Mouse (Mus musculus) hindbrain, embryonic 12.5 days (tissue): ENCODE results near the gene Ank. TPM values are rescaled to one million over a fixed set of nuclear protein-coding genes. Genes with fewer than 3 reads are reported as not detected.
A peak's percentile ranks its signal among the peaks of the same experiment; 100 is the strongest.

Experiments
- ATAC-seq: fragments of 200-750 bp; cut with Nextera tagmentation; 2 replicates; pipeline ENCODE4 v1.8.0; 2017; ENCODE audit warnings: moderate TSS enrichment; ENCODE audit not compliant: low FRiP score
- H3K27ac ChIP-seq: fragments of 300-500 bp; sonication (generic); 2 replicates; pipeline ENCODE4 v1.5.1; 2016; ENCODE audit warnings: mild to moderate bottlenecking
- H3K27me3 ChIP-seq: fragments of 300-500 bp; sonication (generic); 2 replicates; pipeline ENCODE4 v1.6.1; 2016; ENCODE audit warnings: mild to moderate bottlenecking
- H3K36me3 ChIP-seq: fragments of 300-500 bp; sonication (generic); 2 replicates; pipeline ENCODE4 v1.6.1; 2016; ENCODE audit warnings: mild to moderate bottlenecking
- H3K4me1 ChIP-seq: fragments of 300-500 bp; sonication (generic); 2 replicates; pipeline ENCODE4 v1.6.1; 2016
- H3K4me2 ChIP-seq: fragments of 300-500 bp; sonication (generic); replicated peaks from 2 replicates; pipeline ENCODE4 v1.6.1; 2016; ENCODE audit warnings: mild to moderate bottlenecking
- H3K4me3 ChIP-seq: fragments of 300-500 bp; sonication (generic); 2 replicates; pipeline ENCODE4 v1.5.1; 2016; ENCODE audit warnings: mild to moderate bottlenecking
- H3K9ac ChIP-seq: fragments of 300-500 bp; sonication (generic); 2 replicates; pipeline ENCODE4 v1.6.1; 2016; ENCODE audit warnings: mild to moderate bottlenecking, moderate library complexity
- H3K9me3 ChIP-seq: fragments of 300-500 bp; sonication (generic); replicated peaks from 2 replicates; pipeline ENCODE4 v1.6.1; 2016; ENCODE audit warnings: mild to moderate bottlenecking
- WGBS: fragments of 180-500 bp; shearing (Covaris S2); methylation state at CpG from one replicate; pipeline ENCODE4 v1.1.7; 2016; 5-methylcytosine and 5-hydroxymethylcytosine counted together
- polyA plus RNA-seq: library from polyadenylated mRNA; unstranded; fragments of >200 nt; fragmentation: Nextera tagmentation; extraction: Ambion mirVana; gene quantifications from 2 replicates; pipeline ENCODE4 v1.2.1, GENCODE M21; 2016

The Ank gene
- polyA plus RNA-seq, 1 experiment from 2014 or later, result 15.2 TPM

DNA sequence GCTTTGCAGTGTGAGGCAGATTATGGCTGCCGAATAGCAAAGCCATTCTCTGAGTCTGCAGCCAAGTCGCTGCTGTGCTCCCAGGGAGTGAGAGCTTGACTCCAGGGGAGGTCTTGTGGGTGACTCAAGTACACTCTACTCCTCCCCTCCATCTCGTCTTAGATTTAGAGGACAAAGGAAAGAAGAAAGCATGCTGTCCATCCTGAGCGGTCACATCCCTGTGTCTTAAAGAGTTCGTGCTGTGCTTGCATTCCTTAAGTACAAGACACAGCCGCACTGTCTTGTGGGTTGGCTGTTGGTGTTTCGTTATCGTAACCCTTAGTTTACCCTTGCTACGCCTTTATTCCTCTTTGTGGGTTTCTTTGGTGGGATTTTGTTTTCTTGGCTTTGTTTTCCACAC lies 24.2 kb downstream of the Ank start:
- H3K9me3 ChIP-seq, result no peaks in the 10 kb centered on the region
- peaks cover 65% of the 10 kb centered on the region for H3K4me1 ChIP-seq
- no peaks in the 10 kb centered on the region for H3K36me3 ChIP-seq
- no peak overlapping the region for H3K9ac ChIP-seq
- no peak overlapping the region for H3K27ac ChIP-seq
- H3K4me2 ChIP-seq, result no peak overlapping the region
- H3K4me3 ChIP-seq, result no peak overlapping the region
- no peaks in the 10 kb centered on the region for H3K27me3 ChIP-seq
- 65% methylated on average over 9 of the region's 9 CpGs for WGBS
- no peak for ATAC-seq

DNA sequence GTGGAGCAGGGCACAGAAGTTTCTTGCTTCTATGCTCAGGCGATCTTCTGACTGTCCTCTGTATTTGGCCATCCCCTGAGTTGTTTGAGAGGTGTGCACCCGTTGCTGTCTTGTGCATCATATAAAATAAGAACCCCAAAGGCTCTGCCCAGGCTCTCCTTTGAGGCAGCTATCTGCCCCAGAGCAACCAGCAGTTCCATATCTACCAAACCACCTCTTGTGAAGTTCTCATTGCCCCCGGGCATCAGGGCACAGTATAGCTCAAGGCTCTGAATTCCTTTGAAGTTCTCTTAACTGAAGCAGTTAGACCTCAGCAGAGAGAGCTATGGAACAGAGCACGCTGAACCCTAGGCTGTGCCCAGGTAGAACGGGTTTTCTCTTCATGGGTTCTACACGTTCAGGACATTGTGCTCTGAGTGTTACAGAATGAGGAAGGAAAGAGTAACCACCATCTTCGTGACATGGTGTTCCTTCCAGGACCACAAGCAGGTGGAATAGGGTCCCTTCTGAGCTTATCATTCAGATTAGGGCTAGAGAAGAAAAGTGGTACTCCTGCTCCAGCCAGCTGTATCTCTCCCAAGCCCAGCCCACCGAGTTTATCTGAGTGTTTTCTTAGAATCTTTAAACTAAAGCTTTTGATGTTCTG lies 25.1 kb downstream of the Ank start:
- 91% methylated on average over 8 of the region's 8 CpGs for WGBS

DNA sequence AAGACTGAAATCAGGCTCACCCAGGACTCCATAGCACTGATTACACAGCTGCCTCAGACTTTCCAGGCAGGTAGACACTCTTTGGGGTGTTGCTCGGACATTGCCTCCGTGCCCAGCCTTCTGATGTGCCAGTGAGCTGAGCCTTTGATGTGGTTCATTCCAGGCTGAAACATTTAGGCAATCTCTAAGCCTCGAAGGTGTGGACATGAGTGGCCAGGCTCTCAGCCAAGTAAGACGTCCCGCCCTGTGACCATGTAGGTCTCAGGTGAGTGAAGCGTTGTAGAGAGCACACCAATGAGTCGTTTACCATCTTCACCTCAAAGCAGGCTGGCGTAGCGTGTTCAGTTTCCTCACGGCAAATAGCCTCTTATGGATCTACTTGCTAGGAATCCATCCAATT lies 25.7 kb downstream of the Ank start:
- Histone ChIP-seq H3K36me3 (no peaks in the 10 kb centered on the region), H3K9ac (no peak overlapping the region), H3K4me3 (no peak overlapping the region), H3K27ac (no peak overlapping the region), H3K4me1 (peaks cover 64% of the 10 kb centered on the region), H3K27me3 (no peaks in the 10 kb centered on the region), H3K4me2 (no peak overlapping the region), H3K9me3 (no peaks in the 10 kb centered on the region)
- whole genome bisulfite sequencing, result 92% methylated on average over 10 of the region's 10 CpGs
- ATAC-seq, result no peak

More for the DNA sequence above, 25.1 kb downstream of the Ank start:
- Histone ChIP-seq H3K36me3 (no peaks in the 10 kb centered on the region), H3K4me1 (peaks cover 64% of the 10 kb centered on the region), H3K4me3 (no peak overlapping the region), H3K27ac (no peak overlapping the region), H3K4me2 (no peak overlapping the region), H3K27me3 (no peaks in the 10 kb centered on the region), H3K9me3 (no peaks in the 10 kb centered on the region), H3K9ac (no peak overlapping the region)
- no peak for ATAC-seq

DNA sequence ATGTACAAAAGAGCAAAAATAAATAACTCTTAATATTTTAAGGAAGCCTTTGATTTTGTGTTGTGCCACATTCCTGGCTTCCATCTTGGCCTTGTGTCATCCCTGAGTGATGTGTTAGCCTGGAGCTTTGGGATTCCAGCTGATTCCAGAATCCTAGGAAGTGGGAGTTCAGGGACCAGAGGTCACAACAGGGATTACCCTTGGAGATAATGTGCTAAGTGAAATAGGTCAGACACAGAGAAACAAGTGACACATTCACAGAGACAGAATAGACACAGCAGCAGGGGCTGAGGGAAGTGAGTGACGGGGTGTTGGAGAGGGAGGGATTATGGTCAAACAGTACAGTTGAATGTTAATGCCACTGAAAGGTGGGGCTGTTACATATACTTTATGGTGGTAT lies 26.3 kb downstream of the Ank start:
- no peak overlapping the region for H3K4me2 ChIP-seq
- no peak overlapping the region for H3K9ac ChIP-seq
- no peak for ATAC-seq
- WGBS, result 65% methylated on average over 1 of the region's 1 CpGs
- H3K9me3 ChIP-seq, result no peaks in the 10 kb centered on the region
- H3K27ac ChIP-seq, result no peak overlapping the region
- H3K27me3 ChIP-seq, result no peaks in the 10 kb centered on the region
- H3K4me1 ChIP-seq, result peaks cover 63% of the 10 kb centered on the region
- H3K4me3 ChIP-seq, result no peak overlapping the region
- no peaks in the 10 kb centered on the region for H3K36me3 ChIP-seq

DNA sequence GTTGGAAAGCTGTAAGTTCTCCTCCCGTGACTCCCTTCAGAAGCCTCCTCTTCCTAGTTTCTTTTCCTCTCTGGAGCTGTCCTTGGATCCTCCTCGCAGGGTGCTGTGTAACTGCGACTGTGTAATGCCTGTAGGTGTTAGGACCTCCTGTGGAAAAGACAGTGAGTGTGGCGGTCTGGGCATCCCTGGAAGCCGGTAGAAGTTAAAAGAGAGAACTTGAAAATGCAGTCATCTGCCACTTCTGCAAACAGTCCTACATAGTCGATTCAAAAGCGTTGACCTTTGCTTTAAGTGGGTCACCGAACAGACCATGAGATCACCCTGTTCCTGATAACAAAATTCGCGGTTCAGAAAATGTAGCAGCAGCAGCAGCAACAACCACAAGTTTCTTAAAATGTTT lies 27.0 kb downstream of the Ank start:
- no peaks in the 10 kb centered on the region for H3K36me3 ChIP-seq
- no peak overlapping the region for H3K27ac ChIP-seq
- H3K9me3 ChIP-seq, result no peaks in the 10 kb centered on the region
- H3K4me1 ChIP-seq, result peaks cover 56% of the 10 kb centered on the region
- no peak overlapping the region for H3K4me2 ChIP-seq
- no peak overlapping the region for H3K4me3 ChIP-seq
- H3K27me3 ChIP-seq, result no peaks in the 10 kb centered on the region
- WGBS, result 33% methylated on average over 10 of the region's 10 CpGs
- no peak for ATAC-seq
- H3K9ac ChIP-seq, result no peak overlapping the region

DNA sequence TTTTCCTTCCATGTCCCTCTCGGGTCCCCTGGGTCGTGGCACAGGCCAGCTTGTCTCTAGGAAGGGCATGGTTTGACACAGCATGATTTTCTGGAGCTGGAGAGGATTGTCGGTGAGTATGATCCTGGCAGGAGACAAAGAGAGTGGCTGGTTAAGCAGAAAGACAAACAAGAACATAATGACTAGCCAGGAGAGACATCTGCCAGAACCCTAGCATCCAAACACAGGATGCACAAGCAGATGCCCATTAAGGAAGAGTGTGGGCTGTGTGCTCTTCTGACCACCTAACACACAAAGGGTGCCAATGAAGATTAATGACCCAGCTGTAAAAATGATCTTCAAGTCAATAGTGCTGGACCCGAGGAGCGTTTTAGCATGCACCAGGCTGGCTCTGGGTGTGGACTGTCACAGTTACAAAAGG lies 29.5 kb downstream of the Ank start:
- H3K27ac ChIP-seq, result peak overlapping the region; percentile 77
- no peaks in the 10 kb centered on the region for H3K27me3 ChIP-seq
- WGBS, result 22% methylated on average over 5 of the region's 5 CpGs
- H3K9me3 ChIP-seq, result no peaks in the 10 kb centered on the region
- ATAC-seq, result peak; percentile 47; the same call in 1 of the 2 replicates
- peaks cover 45% of the 10 kb centered on the region for H3K4me1 ChIP-seq
- no peak overlapping the region for H3K4me3 ChIP-seq
- no peaks in the 10 kb centered on the region for H3K36me3 ChIP-seq
- H3K9ac ChIP-seq, result no peak overlapping the region
- no peak overlapping the region for H3K4me2 ChIP-seq

DNA sequence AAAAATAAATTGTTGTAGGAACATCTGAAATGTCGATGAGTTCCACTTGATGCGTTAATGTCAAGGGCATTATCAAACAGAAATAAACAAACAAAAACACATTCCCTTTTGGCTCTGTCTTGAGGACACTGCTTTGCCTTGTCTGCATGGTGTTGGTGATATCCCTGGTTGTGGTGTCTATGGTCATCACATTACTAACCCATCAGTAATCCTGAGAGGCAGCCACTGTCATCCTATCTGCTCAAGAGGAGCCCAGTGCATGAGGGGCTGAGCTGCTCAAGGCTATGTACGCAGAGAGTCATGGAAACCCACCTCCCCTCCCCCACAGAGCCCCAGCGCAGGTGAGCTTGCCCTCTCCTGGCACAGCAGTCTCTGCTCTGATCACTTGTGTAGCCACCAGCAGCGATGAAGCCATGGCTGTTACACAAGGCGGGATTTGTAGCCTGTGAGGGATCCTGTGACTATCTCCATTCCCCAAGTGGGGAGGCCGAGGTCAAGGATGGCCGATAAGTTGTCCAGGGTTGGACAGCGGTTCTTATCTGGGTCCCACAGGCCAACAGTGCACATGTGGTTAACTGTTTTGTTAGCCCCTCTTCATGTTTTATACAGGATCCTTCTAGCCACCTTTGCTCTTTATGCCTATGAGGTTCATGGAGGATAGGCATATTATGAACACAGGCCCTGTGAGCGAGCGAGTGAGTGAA lies 30.3 kb downstream of the Ank start:
- 57% methylated on average over 11 of the region's 11 CpGs for WGBS
- H3K4me1 ChIP-seq, result peaks cover 45% of the 10 kb centered on the region
- H3K9me3 ChIP-seq, result no peaks in the 10 kb centered on the region
- peak; percentile 38 for ATAC-seq
- H3K27ac ChIP-seq, result peak overlapping the region; percentile 58; the same call in 1 of the 2 replicates
- H3K27me3 ChIP-seq, result no peaks in the 10 kb centered on the region
- H3K4me3 ChIP-seq, result no peak overlapping the region
- no peak overlapping the region for H3K9ac ChIP-seq
- no peaks in the 10 kb centered on the region for H3K36me3 ChIP-seq
- H3K4me2 ChIP-seq, result no peak overlapping the region

DNA sequence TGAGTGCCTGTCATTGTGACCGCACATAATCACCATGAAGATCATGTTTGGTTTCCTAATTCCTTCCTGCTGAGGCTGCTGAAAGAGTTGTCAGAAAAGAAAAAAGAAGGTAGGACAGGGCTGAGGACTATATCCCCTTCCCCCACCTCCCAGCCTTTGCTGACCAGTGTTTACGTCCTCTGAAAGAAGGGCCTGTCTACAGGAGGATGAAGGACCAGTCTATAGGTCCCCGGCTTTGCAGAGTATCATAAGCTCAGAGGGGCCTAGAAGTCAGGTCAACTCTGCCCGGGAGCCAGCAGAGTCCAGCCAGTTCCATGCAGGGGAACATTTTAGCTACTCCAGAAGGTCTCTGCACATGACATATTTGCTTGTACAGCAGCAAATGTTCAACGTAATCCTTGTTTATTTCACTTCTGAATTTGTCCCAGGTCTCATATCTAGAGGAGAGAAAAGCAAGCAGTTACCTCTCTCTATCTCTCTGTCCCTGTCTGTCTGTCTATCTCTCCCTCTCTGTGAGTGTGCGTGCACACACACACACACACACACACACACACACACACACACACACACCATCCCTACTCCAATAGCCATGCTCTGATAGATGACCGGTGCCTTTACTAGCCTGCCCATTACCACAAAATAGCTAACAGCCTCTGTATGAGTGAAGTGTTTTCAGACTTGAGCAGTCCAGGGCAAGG lies 31.0 kb downstream of the Ank start:
- Histone ChIP-seq H3K36me3 (no peaks in the 10 kb centered on the region), H3K9me3 (no peaks in the 10 kb centered on the region), H3K9ac (no peak overlapping the region), H3K4me3 (no peak overlapping the region), H3K4me1 (peaks cover 49% of the 10 kb centered on the region), H3K27me3 (no peaks in the 10 kb centered on the region), H3K4me2 (no peak overlapping the region), H3K27ac (no peak overlapping the region; the same call in 1 of the 2 replicates)
- WGBS, result 47% methylated on average over 7 of the region's 7 CpGs
- ATAC-seq, result peak; percentile 21; the same call in 1 of the 2 replicates

DNA sequence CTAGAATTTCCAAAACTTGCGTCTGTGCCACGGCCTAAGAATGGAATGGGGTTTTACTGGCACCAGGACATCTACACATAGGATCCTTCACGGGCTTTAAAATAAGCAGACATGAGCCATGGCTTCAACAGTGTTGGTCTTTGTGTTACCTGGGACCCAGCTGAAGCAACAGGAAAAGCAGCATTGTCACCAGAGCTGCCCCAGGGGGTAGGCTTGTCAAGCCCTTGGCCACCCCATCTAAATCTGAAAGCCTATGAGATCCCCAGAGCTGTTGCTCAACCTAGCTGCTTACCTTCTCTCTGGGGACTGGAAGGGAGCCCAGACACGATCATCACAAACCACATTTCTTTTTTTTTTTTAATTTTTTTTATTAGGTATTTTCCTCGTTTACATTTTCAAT lies 31.6 kb downstream of the Ank start:
- no peak for ATAC-seq
- WGBS, result 80% methylated on average over 5 of the region's 5 CpGs

DNA sequence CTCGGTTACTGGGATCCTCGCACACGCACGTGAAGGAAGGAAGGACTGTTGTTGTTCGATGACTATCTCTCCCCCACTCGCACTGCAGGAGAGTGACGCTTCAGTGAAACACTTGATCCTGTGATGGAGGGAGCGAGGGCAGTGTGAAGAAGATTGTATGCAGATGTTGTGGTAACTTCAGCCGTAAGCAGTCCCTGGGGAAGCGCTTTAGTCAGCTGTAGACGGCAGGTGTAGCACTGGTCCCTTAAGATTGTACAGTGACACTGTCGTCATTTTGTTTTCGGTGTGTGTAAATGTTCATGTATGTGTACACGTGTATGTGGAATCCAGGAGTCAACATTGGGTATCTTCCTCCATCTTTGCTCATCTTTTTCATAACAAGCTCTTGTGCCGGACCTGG lies 33.9 kb downstream of the Ank start:
- no peak for ATAC-seq
- Histone ChIP-seq H3K36me3 (no peaks in the 10 kb centered on the region), H3K4me1 (peaks cover 38% of the 10 kb centered on the region), H3K4me3 (no peak overlapping the region), H3K27me3 (no peaks in the 10 kb centered on the region), H3K9me3 (no peaks in the 10 kb centered on the region), H3K9ac (no peak overlapping the region), H3K4me2 (no peak overlapping the region), H3K27ac (no peak overlapping the region)
- WGBS, result 75% methylated on average over 15 of the region's 15 CpGs

More for the DNA sequence above, 31.6 kb downstream of the Ank start:
- Histone ChIP-seq H3K4me3 (no peak overlapping the region), H3K9me3 (no peaks in the 10 kb centered on the region), H3K27ac (no peak overlapping the region), H3K9ac (no peak overlapping the region), H3K36me3 (no peaks in the 10 kb centered on the region), H3K4me2 (no peak overlapping the region), H3K4me1 (peaks cover 52% of the 10 kb centered on the region), H3K27me3 (no peaks in the 10 kb centered on the region)

DNA sequence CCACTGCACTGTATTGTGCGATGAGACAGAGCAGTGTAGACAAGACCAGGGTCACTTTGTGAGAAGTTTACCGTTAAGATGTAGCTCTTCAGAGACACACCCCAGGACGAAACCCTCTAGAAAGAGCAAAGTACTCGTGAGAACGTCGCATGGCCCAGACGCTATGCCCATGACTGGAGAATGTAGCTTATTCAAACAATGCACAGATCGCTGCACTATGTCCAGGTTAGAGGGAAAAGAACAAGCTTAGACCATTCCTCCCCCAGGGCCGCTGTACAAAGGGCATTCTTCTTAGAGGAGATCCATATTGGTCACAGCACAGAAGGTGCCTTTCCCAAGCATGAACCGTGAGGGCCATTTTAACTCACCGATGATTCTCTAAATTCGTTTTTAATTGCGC lies 35.9 kb downstream of the Ank start:
- WGBS, result 86% methylated on average over 13 of the region's 13 CpGs
- ATAC-seq, result no peak
- Histone ChIP-seq H3K27me3 (no peaks in the 10 kb centered on the region), H3K27ac (no peak overlapping the region), H3K4me1 (peaks cover 25% of the 10 kb centered on the region), H3K9me3 (no peaks in the 10 kb centered on the region), H3K4me2 (no peak overlapping the region), H3K36me3 (no peaks in the 10 kb centered on the region), H3K9ac (no peak overlapping the region), H3K4me3 (no peak overlapping the region)

DNA sequence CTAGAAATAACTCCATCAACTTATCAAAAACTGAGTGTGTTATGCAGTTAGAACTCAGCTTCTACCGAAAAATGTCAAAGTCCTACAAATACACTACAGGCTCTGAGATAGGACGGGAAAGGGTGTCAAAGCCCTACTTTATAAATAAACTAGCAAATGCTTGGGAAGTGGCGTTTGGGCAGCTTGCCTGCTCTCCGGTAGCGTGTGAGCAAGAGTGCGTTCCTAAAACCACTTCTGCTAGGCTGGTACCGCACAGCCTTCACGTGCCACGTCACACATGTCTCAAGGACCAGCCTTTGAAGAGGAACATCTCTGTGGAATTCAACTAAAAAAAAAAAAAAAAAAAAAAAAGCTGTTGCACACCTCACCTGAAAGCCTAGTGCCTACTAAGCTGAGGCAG lies 36.7 kb downstream of the Ank start:
- Histone ChIP-seq H3K36me3 (no peaks in the 10 kb centered on the region), H3K4me3 (no peak overlapping the region), H3K9ac (no peak overlapping the region), H3K27ac (no peak overlapping the region), H3K4me1 (peaks cover 21% of the 10 kb centered on the region), H3K9me3 (no peaks in the 10 kb centered on the region), H3K4me2 (no peak overlapping the region), H3K27me3 (no peaks in the 10 kb centered on the region)
- ATAC-seq, result no peak
- WGBS, result 84% methylated on average over 9 of the region's 9 CpGs
